ENCODE assay signal across 12 mouse cellular contexts in the genomic region with DNA sequence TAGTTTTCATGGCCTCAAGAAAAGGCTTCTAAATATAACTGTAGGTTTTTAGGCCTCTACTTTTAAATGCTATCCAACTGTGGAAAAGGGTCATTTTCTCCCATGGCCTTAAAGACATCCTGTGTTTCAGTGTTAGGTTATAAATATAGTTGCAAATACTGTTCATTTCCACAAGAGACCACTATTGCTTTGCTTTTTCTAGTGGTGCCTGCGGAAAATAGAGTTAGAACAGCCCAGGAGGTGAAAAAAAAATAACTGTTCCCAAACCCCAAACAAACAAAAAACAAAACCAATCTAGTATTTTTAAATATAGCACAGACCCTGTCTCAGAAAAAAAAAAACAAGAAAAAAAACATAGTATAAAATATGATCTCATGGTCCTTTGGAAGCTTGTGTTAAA. TPM values are rescaled to one million over a fixed set of nuclear protein-coding genes. Genes with fewer than 3 reads are reported as not detected.
DNase-seq lines count a peak whose midpoint lies in the region; ATAC-seq and TF ChIP-seq lines count a peak whose summit lies in the region.
"Had no signal": no experiment of that assay in that cellular context is flagged by ENCODE, and none has a peak within 500 bp of the region (broad histone marks: within the 10 kb centered on the region; RNA-seq: fewer than 3 reads in every experiment).

No protein-coding gene starts in this region.

- TF ChIP-seq EP300 in heart, adult 2 months (IDR thresholded peaks at IDR 0.05; ENCODE audit: insufficient read depth, low read depth, low read length), result no peak

- H3K27ac ChIP-seq in heart, adult 2 months, result peak overlapping the region; percentile 63
- H3K27ac ChIP-seq in heart, embryonic 10.5 days, result no peak overlapping the region
- H3K27ac ChIP-seq in kidney, embryonic 15.5 days, result 0 out of 2 replicates have a peak overlapping the region, but pooled peaks have one; percentile 48
- H3K27ac ChIP-seq in kidney, embryonic 14.5 days (ENCODE audit: low read depth, low read length), result no peak overlapping the region
- H3K27ac ChIP-seq: intestine, embryonic 15.5 days had no signal

- no peak for TF ChIP-seq POLR2A in heart, adult 2 months (IDR thresholded peaks at IDR 0.05; ENCODE audit: insufficient read depth, low read depth, low read length)
- no peak for TF ChIP-seq POLR2A in brain, embryonic 14.5 days (IDR thresholded peaks at IDR 0.05; ENCODE audit: borderline replicate concordance, extremely low read depth, insufficient read depth, insufficient read length, poor library complexity, severe bottlenecking)

- no peak overlapping the region for H3K9ac ChIP-seq in heart, adult 2 months (ENCODE audit: low read depth, low read length)
- H3K9ac ChIP-seq in kidney, embryonic 15.5 days, result no peak overlapping the region
- H3K9ac ChIP-seq in kidney, embryonic 14.5 days (ENCODE audit: low read depth, low read length), result no peak overlapping the region
- H3K9ac ChIP-seq: intestine, embryonic 15.5 days had no signal

- H3K9me3 ChIP-seq in heart, embryonic 10.5 days, result no peaks in the 10 kb centered on the region
- no peaks in the 10 kb centered on the region for H3K9me3 ChIP-seq in kidney, embryonic 15.5 days (replicated peaks)
- H3K9me3 ChIP-seq in kidney, embryonic 14.5 days (ENCODE audit: control insufficient read depth, low read length), result 0 out of 2 replicates have a peak, but pooled peaks cover 5% of the 10 kb centered on the region
- H3K9me3 ChIP-seq: intestine, embryonic 15.5 days had no signal

- H3K36me3 ChIP-seq in heart, adult 2 months (ENCODE audit: control insufficient read depth, insufficient read depth, low read length), result no peaks in the 10 kb centered on the region
- H3K36me3 ChIP-seq in heart, embryonic 10.5 days, result no peaks in the 10 kb centered on the region
- H3K36me3 ChIP-seq in kidney, embryonic 15.5 days, result no peaks in the 10 kb centered on the region
- H3K36me3 ChIP-seq in kidney, embryonic 14.5 days (ENCODE audit: control insufficient read depth, insufficient read depth, low read length), result no peaks in the 10 kb centered on the region
- H3K36me3 ChIP-seq: intestine, embryonic 15.5 days had no signal

- no peaks in the 10 kb centered on the region for H3K79me2 ChIP-seq in heart, adult 2 months (replicated peaks; ENCODE audit: control insufficient read depth, insufficient read depth, low read length)

- no peak overlapping the region for H3K4me2 ChIP-seq in kidney, embryonic 15.5 days
- no peak overlapping the region for H3K4me2 ChIP-seq in kidney, embryonic 14.5 days (replicated peaks; ENCODE audit: low read depth, low read length)
- H3K4me2 ChIP-seq: liver, embryonic 11.5 days had no signal

- ATAC-seq in kidney, embryonic 15.5 days (replicated peaks; ENCODE audit: low FRiP score), result no peak
- no peak for ATAC-seq in kidney, embryonic 14.5 days (ENCODE audit: low FRiP score, low TSS enrichment)
- ATAC-seq: intestine, embryonic 15.5 days had no signal

- intact Hi-C loops in heart, adult 2 months (cut with DNase I), result loop anchor here (5.0 to 10.0 kb wide), 2 partner anchors 89 to 277 kb away; no protein-coding TSS in a partner anchor

- 43% methylated on average over 1 of the region's 1 CpGs for whole genome bisulfite sequencing in heart, adult 2 months
- 79% methylated on average over 1 of the region's 1 CpGs for WGBS in heart, embryonic 10.5 days
- 50% methylated on average over 1 of the region's 1 CpGs for WGBS in kidney, embryonic 15.5 days
- WGBS in kidney, embryonic 14.5 days, result 58% methylated on average over 1 of the region's 1 CpGs

- TF ChIP-seq CTCF in heart, adult 2 months (IDR thresholded peaks at IDR 0.05), result peak; percentile 68
- TF ChIP-seq CTCF in brain, embryonic 14.5 days (IDR thresholded peaks at IDR 0.05; ENCODE audit: borderline replicate concordance, extremely low read depth, insufficient read depth, insufficient read length), result no peak

- H3K27me3 ChIP-seq in heart, adult 2 months (ENCODE audit: control insufficient read depth, insufficient read depth, low read length), result 0 out of 2 replicates have a peak, but pooled peaks cover 1% of the 10 kb centered on the region
- no peaks in the 10 kb centered on the region for H3K27me3 ChIP-seq in heart, embryonic 10.5 days (ENCODE audit: insufficient read depth, poor library complexity, severe bottlenecking)
- no peaks in the 10 kb centered on the region for H3K27me3 ChIP-seq in kidney, embryonic 15.5 days
- H3K27me3 ChIP-seq in kidney, embryonic 14.5 days (ENCODE audit: control insufficient read depth, insufficient read depth, low read length), result no peaks in the 10 kb centered on the region
- H3K27me3 ChIP-seq: intestine, embryonic 15.5 days had no signal

- peak overlapping the region; percentile 32 for H3K4me3 ChIP-seq in heart, adult 2 months
- H3K4me3 ChIP-seq in heart, embryonic 10.5 days, result no peak overlapping the region
- no peak overlapping the region for H3K4me3 ChIP-seq in kidney, embryonic 15.5 days (replicated peaks)
- H3K4me3 ChIP-seq in kidney, embryonic 14.5 days (ENCODE audit: low read length), result no peak overlapping the region
- H3K4me3 ChIP-seq: intestine, embryonic 15.5 days had no signal

- no peak for DNase-seq in heart, adult 2 months
- no peak for DNase-seq in heart, embryonic 10.5 days (ENCODE audit: low spot score)
- no peak for DNase-seq in kidney, adult 9 months
- peak; percentile 22 for DNase-seq in CD4-positive, CD25-positive, alpha-beta regulatory T cell, adult 2 months (ENCODE audit: low read depth, low spot score)
- DNase-seq in brain, embryonic 14.5 days (ENCODE audit: low read depth), result peak; percentile 45
- no peak for DNase-seq in adrenal gland, adult (ENCODE audit: inconsistent age in 2 of 2, low spot score in 1 of 2)
- DNase-seq: adrenal gland, adult 8-10 months; cerebellum, adult 11 months had no signal

- no peaks in the 10 kb centered on the region; the same call in 1 of the 2 replicates for H3K4me1 ChIP-seq in heart, adult 2 months (ENCODE audit: control insufficient read depth, insufficient read depth, low read length)
- H3K4me1 ChIP-seq in heart, embryonic 10.5 days, result 0 out of 2 replicates have a peak, but pooled peaks cover 6% of the 10 kb centered on the region
- H3K4me1 ChIP-seq in kidney, embryonic 15.5 days, result no peaks in the 10 kb centered on the region; the same call in 1 of the 2 replicates
- H3K4me1 ChIP-seq in kidney, embryonic 14.5 days (ENCODE audit: control insufficient read depth, insufficient read depth, low read length), result no peaks in the 10 kb centered on the region
- H3K4me1 ChIP-seq: intestine, embryonic 15.5 days had no signal

RNA-seq across cellular contexts. Expression of a gene that starts 46.9 kb away (rescaled TPM):
- 10 to 100 TPM; 10.1 to 13.8 TPM for total RNA-seq in heart, adult 2 months (2021)
- 6.0 and 7.4 TPM in 2 replicates for polyA plus RNA-seq in heart, adult 2 months (2012; rRNA removed)
- 16.1 and 21.9 TPM in 2 replicates for polyA plus RNA-seq in heart, embryonic 10.5 days (2016; fragmentation: Nextera tagmentation; extraction: Ambion mirVana)
- polyA plus RNA-seq in kidney, embryonic 15.5 days (2015; fragmentation: Nextera tagmentation; extraction: Ambion mirVana), result 25.1 TPM in 2 replicates
- polyA plus RNA-seq in brain, embryonic 14.5 days (2012; rRNA removed), result 10.9 and 12.8 TPM in 2 replicates
- 20.7 and 26.4 TPM in 2 replicates for polyA plus RNA-seq in kidney, embryonic 14.5 days (2014; fragmentation: Nextera tagmentation; extraction: Ambion mirVana)

Comparison
In these comparisons a context has a peak if more than half of its experiments do, and no peak if none do; other contexts are left out.
1. H3K27ac ChIP-seq: peak in heart, adult 2 months (single experiment) and kidney, embryonic 15.5 days (single experiment); none in heart, embryonic 10.5 days (single experiment) and kidney, embryonic 14.5 days (single experiment).
2. DNase-seq: peak in CD4-positive, CD25-positive, alpha-beta regulatory T cell, adult 2 months (single experiment) and brain, embryonic 14.5 days (single experiment); none in heart, adult 2 months (0 of 2), heart, embryonic 10.5 days (single experiment), kidney, adult 9 months (single experiment) and adrenal gland, adult (0 of 2).